Mouse (Mus musculus): ENCODE measurements around the gene Txlna. TPM values are rescaled to one million over a fixed set of nuclear protein-coding genes. Genes with fewer than 3 reads are reported as not detected.

The Txlna gene
- polyA plus RNA-seq (2014; fragmentation: Nextera tagmentation; extraction: Ambion mirVana) = 65.4 and 71.6 TPM in 2 replicates

DNA sequence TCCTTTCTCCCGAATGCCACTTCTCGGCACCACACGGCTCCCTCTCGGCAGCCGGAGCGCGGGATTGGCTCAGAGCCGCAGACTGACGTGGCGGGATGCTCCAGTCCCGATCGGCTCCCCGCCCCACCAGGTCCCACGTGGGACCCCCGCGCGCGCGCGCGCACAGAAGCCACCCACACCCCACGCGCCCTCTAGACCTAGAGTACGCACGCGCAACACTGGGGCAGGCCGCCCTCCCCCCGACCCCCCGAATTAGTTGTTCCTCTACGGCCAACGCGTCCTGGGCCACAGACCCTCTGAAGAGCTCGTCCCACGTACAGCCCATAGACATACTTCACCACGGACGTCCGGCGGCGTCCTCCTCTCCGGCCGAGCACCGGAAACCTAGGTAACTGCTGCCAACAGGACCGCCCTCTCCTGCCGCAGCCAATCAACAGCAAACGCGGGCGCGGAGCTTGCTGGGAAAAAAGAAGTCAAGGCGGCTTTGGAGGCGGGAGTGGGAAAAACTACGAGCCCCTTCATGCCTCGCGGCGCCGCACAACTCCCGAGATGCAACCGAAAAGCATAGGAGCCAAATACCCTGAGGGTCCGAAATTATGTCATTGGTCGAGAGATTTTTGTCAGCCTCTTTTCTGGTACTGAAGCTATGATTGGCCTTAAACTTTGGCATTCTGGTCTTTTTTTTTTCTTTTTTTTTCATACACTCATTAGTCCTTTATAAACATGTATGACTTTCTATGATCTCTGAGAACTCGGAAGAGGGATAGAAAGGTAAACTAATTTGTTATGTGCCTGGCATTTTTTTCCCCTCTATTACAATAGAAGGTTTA lies at the start of gene Txlna:
TSS of gene Txlna (minus strand) at position 428 of the 830 bp plus-strand sequence.
- peaks cover 23% of the 10 kb centered on the region for H3K4me1 ChIP-seq (ENCODE audit: control insufficient read depth, insufficient read depth, low read length)
- H3K27ac ChIP-seq (ENCODE audit: low read depth, low read length) = peak within 1 kb of the TSS; percentile 90
- peak within 1 kb of the TSS; percentile 75 for H3K9ac ChIP-seq (ENCODE audit: low read length)
- H3K4me3 ChIP-seq (ENCODE audit: low read depth, low read length) = peak within 1 kb of the TSS; percentile 50
- peak within 1 kb of the TSS; percentile 83 for H3K4me2 ChIP-seq (ENCODE audit: low read length)
- peaks cover 48% of the 10 kb centered on the region for H3K36me3 ChIP-seq (ENCODE audit: control insufficient read depth, insufficient read depth, low read length)
- peak; percentile 96 for ATAC-seq
- under 1% methylated on average over 59 of the region's 60 CpGs for WGBS
- H3K27me3 ChIP-seq (replicated peaks; ENCODE audit: control insufficient read depth, insufficient read depth, low read length) = no peaks in the 10 kb centered on the region
- peak; percentile 99 for DNase-seq (ENCODE audit: low spot score)
- H3K9me3 ChIP-seq (replicated peaks; ENCODE audit: control insufficient read depth, low read length) = no peaks in the 10 kb centered on the region

DNA sequence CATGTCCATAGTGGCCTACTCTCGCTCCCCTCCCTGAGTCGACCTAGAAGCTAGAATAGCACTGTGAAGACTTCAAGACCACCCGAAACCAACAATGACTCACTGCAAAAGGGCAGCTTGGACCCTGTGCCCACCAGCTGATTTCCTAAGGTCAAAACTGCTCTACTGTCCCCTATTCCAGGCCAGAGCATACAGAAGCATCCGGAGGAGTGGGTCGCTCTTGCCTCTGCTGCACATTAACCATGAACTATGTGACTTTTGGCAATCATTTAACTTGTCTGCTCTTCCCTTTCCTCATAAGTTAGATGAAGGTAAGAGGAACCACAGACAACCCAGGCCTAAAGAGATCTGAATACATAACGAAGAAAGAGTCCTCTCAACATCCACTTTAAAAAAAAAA lies 43.7 kb upstream of the Txlna start:
- WGBS = 92% methylated on average over 6 of the region's 6 CpGs
- Histone ChIP-seq H3K27me3 (replicated peaks; ENCODE audit: control insufficient read depth, insufficient read depth, low read length) (no peaks in the 10 kb centered on the region), H3K4me3 (ENCODE audit: low read depth, low read length) (no peak overlapping the region), H3K4me1 (ENCODE audit: control insufficient read depth, insufficient read depth, low read length) (no peaks in the 10 kb centered on the region), H3K27ac (ENCODE audit: low read depth, low read length) (no peak overlapping the region), H3K9me3 (replicated peaks; ENCODE audit: control insufficient read depth, low read length) (no peaks in the 10 kb centered on the region), H3K9ac (ENCODE audit: low read length) (no peak overlapping the region), H3K4me2 (ENCODE audit: low read length) (no peak overlapping the region), H3K36me3 (ENCODE audit: control insufficient read depth, insufficient read depth, low read length) (peaks cover 94% of the 10 kb centered on the region)
- ATAC-seq (no peak), DNase-seq (ENCODE audit: low spot score) (no peak)

DNA sequence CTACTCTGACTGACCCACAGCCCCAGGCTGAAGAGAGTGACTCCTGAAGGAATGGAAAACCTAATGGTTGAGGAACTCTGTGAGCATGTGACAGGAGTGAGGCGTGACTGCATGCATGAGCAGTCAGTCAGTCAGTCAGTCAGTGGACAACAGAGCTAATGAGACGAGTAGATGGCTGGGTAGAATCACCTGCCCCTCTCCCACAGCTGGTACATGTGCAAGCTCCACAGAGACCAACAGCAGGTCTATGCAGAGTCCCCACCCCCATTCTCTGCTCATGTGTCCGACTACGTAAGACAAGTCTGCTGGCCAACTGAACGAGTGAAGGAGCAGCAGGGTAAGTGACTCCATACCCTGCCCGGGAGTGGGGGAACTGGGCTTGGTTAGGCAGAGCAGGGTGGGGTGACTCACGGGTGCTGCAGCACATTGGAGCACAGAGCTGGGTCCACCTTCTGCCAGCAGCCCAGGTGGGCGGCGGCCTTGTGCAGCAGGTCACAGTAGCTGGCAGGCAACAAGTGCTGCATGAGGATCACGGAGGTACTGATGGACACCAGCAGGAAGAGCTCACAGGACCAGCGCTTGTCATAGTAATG lies 43.1 kb upstream of the Txlna start:
- H3K9ac ChIP-seq (ENCODE audit: low read length) = no peak overlapping the region
- WGBS = 89% methylated on average over 11 of the region's 11 CpGs
- no peak overlapping the region for H3K27ac ChIP-seq (ENCODE audit: low read depth, low read length)
- H3K4me3 ChIP-seq (ENCODE audit: low read depth, low read length) = no peak overlapping the region
- H3K9me3 ChIP-seq (replicated peaks; ENCODE audit: control insufficient read depth, low read length) = no peaks in the 10 kb centered on the region
- ATAC-seq = no peak
- H3K4me1 ChIP-seq (ENCODE audit: control insufficient read depth, insufficient read depth, low read length) = no peaks in the 10 kb centered on the region
- peaks cover 94% of the 10 kb centered on the region for H3K36me3 ChIP-seq (ENCODE audit: control insufficient read depth, insufficient read depth, low read length)
- no peaks in the 10 kb centered on the region for H3K27me3 ChIP-seq (replicated peaks; ENCODE audit: control insufficient read depth, insufficient read depth, low read length)
- H3K4me2 ChIP-seq (ENCODE audit: low read length) = no peak overlapping the region
- DNase-seq (ENCODE audit: low spot score) = no peak

DNA sequence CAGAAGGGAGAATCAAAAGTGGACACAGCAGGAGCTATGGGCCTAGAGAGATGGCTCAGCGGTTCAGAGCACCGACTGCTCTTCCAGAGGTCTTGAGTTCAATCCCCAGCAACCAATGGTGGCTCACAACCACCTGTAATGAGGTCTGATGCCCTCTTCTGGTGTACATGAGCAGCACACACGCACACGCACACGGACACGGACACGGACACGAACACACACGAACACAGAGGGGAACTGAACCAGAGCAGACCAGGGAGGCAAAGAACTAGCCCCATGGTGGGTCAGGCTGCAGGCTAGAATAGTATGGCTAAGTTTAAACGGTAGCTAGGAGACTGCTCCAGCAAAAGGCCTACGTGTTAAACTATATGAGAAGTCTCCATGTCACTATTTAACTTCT lies 41.0 kb upstream of the Txlna start:
- Histone ChIP-seq H3K9me3 (replicated peaks; ENCODE audit: control insufficient read depth, low read length) (no peaks in the 10 kb centered on the region), H3K4me2 (ENCODE audit: low read length) (no peak overlapping the region), H3K9ac (ENCODE audit: low read length) (no peak overlapping the region), H3K27ac (ENCODE audit: low read depth, low read length) (no peak overlapping the region), H3K4me1 (ENCODE audit: control insufficient read depth, insufficient read depth, low read length) (no peaks in the 10 kb centered on the region), H3K27me3 (replicated peaks; ENCODE audit: control insufficient read depth, insufficient read depth, low read length) (no peaks in the 10 kb centered on the region), H3K4me3 (ENCODE audit: low read depth, low read length) (no peak overlapping the region), H3K36me3 (ENCODE audit: control insufficient read depth, insufficient read depth, low read length) (peaks cover 96% of the 10 kb centered on the region)
- no peak for DNase-seq (ENCODE audit: low spot score)
- WGBS = 93% methylated on average over 11 of the region's 11 CpGs
- no peak for ATAC-seq

DNA sequence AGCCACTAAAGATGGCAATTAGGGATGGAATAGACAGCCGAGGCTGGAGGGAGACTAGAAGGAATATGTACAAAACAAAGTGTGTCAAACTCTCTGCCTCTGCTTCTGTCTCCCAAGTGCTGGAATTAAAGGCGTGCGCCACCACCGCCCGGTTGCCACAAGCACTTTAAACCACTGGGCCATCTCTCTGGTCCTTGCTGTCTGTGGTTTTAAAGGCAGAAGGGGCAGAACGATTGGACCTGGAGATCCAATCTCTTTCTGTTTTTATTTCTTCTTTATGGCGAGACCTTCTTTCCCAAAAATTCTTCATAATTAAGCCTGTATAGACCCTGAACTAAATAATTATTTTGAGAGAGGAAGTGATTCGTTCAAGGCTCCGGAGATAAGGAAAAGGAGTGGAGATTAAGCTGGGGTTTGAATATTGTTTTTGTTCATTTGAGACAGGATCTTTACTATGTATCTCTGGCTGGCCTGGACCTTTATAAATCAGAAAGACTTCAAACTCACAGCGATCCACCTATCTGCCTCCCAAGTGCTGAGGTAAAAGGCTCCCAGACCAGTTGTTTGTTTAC lies 32.1 kb upstream of the Txlna start:
- 12% methylated on average over 10 of the region's 10 CpGs for WGBS
- Histone ChIP-seq H3K4me3 (ENCODE audit: low read depth, low read length) (peak overlapping the region; percentile 98), H3K9me3 (replicated peaks; ENCODE audit: control insufficient read depth, low read length) (no peaks in the 10 kb centered on the region), H3K9ac (ENCODE audit: low read length) (peak overlapping the region; percentile 96), H3K36me3 (ENCODE audit: control insufficient read depth, insufficient read depth, low read length) (peaks cover 29% of the 10 kb centered on the region), H3K4me2 (ENCODE audit: low read length) (peak overlapping the region; percentile 97), H3K27me3 (replicated peaks; ENCODE audit: control insufficient read depth, insufficient read depth, low read length) (no peaks in the 10 kb centered on the region), H3K4me1 (ENCODE audit: control insufficient read depth, insufficient read depth, low read length) (peaks cover 3% of the 10 kb centered on the region; the same call in 1 of the 2 replicates), H3K27ac (ENCODE audit: low read depth, low read length) (peak overlapping the region; percentile 58; the same call in 1 of the 2 replicates)
- no peak for DNase-seq (ENCODE audit: low spot score)
- ATAC-seq = no peak

DNA sequence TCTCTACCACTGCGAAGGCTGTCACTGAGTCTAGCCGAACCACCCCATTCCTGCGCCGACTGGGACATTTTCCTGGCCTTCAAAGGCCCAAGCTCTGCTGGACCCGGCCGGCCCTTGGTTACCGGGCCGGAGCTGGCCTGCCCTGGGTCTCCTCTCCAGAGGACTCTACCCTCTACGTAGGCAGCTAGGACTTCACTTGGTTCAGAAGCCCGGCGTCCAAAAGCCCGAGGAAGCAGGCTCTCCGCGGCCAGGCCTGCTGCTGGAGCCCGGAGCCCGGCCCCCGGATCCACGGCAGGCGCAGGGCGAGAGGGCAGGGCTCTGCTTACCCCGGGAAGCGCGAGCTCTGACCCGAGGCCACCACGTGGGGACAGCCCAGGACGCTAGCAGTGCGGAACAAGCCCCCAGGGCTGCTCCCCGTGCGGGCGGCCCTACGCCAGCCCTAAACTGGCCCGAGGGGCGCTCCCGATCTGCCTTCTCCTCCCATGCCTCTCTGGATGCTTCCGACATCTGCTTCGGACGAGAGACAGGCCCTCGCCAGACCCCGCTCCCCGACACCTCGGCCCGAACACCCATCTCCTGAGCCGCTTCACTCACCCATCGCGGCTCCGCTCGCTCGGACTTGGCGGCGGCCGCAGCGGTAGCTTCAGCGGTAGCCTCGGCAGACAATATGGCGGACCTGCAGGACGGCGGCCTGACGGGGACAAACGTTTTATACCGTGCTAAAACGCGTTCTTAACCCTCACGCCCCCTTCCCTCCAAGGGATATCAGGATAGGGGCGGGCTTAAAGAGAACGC lies 31.4 kb upstream of the Txlna start, which contains the start of gene Kpna6:
TSS of gene Kpna6 (minus strand) at position 685 of the 795 bp plus-strand sequence.
- Histone ChIP-seq H3K36me3 (ENCODE audit: control insufficient read depth, insufficient read depth, low read length) (peaks cover 24% of the 10 kb centered on the region), H3K4me2 (ENCODE audit: low read length) (peak within 1 kb of the TSS; percentile 97), H3K27ac (ENCODE audit: low read depth, low read length) (peak within 1 kb of the TSS; percentile 88), H3K9ac (ENCODE audit: low read length) (peak within 1 kb of the TSS; percentile 96), H3K4me3 (ENCODE audit: low read depth, low read length) (peak within 1 kb of the TSS; percentile 98), H3K9me3 (replicated peaks; ENCODE audit: control insufficient read depth, low read length) (no peaks in the 10 kb centered on the region), H3K4me1 (ENCODE audit: control insufficient read depth, insufficient read depth, low read length) (peaks cover 3% of the 10 kb centered on the region; the same call in 1 of the 2 replicates), H3K27me3 (replicated peaks; ENCODE audit: control insufficient read depth, insufficient read depth, low read length) (no peaks in the 10 kb centered on the region)
- ATAC-seq (peak; percentile 94), DNase-seq (ENCODE audit: low spot score) (peak; percentile 95)
- WGBS = under 1% methylated on average over 65 of the region's 65 CpGs

DNA sequence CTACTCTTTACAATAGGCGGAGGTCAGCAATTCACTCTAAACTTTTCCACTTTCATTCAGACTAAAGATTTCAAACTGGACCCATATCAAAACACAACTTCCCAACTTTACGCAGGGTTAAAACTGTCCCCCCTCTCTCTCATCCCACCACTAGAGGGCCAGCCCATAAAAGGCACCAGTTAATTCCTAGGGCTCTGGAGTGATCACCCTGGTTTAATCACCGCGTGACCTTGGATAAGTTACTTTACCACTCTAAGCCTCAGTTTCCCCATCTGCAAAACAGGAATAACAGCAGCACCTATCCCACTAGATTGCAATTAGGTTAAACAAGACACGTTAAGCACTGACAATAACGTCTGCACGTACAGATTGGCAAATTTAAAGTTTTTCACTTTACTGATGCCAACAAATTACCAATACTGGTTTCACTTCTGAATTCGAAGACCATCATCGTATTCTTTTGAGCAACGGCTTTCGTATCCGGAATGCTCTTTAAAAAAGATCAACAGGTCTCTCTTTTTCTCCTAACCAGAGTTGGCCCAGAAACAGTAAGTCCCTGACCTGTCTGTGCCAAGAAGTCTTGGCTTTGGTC lies 30.7 kb upstream of the Txlna start:
- Histone ChIP-seq H3K27ac (ENCODE audit: low read depth, low read length) (peak overlapping the region; percentile 88; the same call in 1 of the 2 replicates), H3K36me3 (ENCODE audit: control insufficient read depth, insufficient read depth, low read length) (peaks cover 19% of the 10 kb centered on the region), H3K9ac (ENCODE audit: low read length) (peak overlapping the region; percentile 96), H3K4me3 (ENCODE audit: low read depth, low read length) (peak overlapping the region; percentile 98), H3K27me3 (replicated peaks; ENCODE audit: control insufficient read depth, insufficient read depth, low read length) (no peaks in the 10 kb centered on the region), H3K4me2 (ENCODE audit: low read length) (peak overlapping the region; percentile 97), H3K4me1 (ENCODE audit: control insufficient read depth, insufficient read depth, low read length) (peaks cover 3% of the 10 kb centered on the region; the same call in 1 of the 2 replicates), H3K9me3 (replicated peaks; ENCODE audit: control insufficient read depth, low read length) (no peaks in the 10 kb centered on the region)
- ATAC-seq (no peak), DNase-seq (ENCODE audit: low spot score) (peak; percentile 75)
- 7% methylated on average over 12 of the region's 12 CpGs for WGBS

DNA sequence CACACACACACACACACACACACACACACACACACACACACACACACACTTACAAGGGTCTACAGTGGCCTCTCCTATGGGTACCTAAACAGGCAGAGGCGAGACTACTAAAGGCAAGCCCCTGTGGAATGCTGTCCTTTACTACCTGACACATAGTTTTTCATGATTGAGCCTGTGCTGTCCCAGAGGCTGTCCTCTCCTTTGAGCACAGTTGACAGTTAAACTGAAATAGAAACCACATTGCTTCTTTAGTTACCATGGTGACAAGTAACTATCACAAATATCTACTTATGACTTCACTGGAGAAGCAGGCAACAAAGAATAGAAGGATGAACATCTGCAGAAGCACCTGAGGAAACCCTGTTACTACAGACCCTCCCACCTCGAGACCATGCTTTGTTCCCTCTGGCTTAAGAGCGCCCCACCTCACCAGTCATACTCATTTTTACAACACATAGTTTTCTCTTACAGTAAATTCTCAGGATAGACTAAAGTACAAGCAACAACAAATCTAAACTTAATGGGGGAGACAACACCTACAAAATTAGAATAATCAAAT lies 21.5 kb upstream of the Txlna start:
- H3K9ac ChIP-seq (ENCODE audit: low read length) = no peak overlapping the region
- H3K4me2 ChIP-seq (ENCODE audit: low read length) = no peak overlapping the region
- ATAC-seq = no peak
- no peaks in the 10 kb centered on the region for H3K27me3 ChIP-seq (replicated peaks; ENCODE audit: control insufficient read depth, insufficient read depth, low read length)
- H3K4me3 ChIP-seq (ENCODE audit: low read depth, low read length) = no peak overlapping the region
- H3K4me1 ChIP-seq (ENCODE audit: control insufficient read depth, insufficient read depth, low read length) = no peaks in the 10 kb centered on the region
- H3K27ac ChIP-seq (ENCODE audit: low read depth, low read length) = no peak overlapping the region
- 84% methylated on average over 3 of the region's 3 CpGs for WGBS
- H3K36me3 ChIP-seq (ENCODE audit: control insufficient read depth, insufficient read depth, low read length) = peaks cover 51% of the 10 kb centered on the region
- H3K9me3 ChIP-seq (replicated peaks; ENCODE audit: control insufficient read depth, low read length) = no peaks in the 10 kb centered on the region
- DNase-seq (ENCODE audit: low spot score) = no peak
